Mouse (Mus musculus) midbrain, embryonic 14.5 days (tissue): ENCODE results near the gene Ostn. TPM values are rescaled to one million over a fixed set of nuclear protein-coding genes. Genes with fewer than 3 reads are reported as not detected.

Experiments used
- ATAC-seq: fragments of 200-750 bp; cut with Nextera tagmentation; 2 replicates; pipeline ENCODE4 v1.8.0; 2017; ENCODE audit warnings: moderate number of reproducible peaks, moderate library complexity; ENCODE audit not compliant: low FRiP score, low TSS enrichment
- DNase-seq: peaks from one replicate; pipeline ENCODE4 v3.0.0-alpha.2; 2015
- H3K27ac ChIP-seq: fragments of 300-500 bp; sonication (generic); replicated peaks from 2 replicates; pipeline ENCODE4 v1.5.1; 2014; ENCODE audit warnings: mild to moderate bottlenecking, low read depth, low read length, moderate library complexity
- H3K27me3 ChIP-seq: fragments of 300-500 bp; sonication (generic); 2 replicates; pipeline ENCODE4 v1.6.1; 2014; ENCODE audit warnings: low read length, control low read depth, mixed read lengths; ENCODE audit not compliant: control insufficient read depth, insufficient read depth
- H3K36me3 ChIP-seq: fragments of 300-500 bp; sonication (generic); 2 replicates; pipeline ENCODE4 v1.6.1; 2014; ENCODE audit warnings: low read length, control low read depth; ENCODE audit not compliant: control insufficient read depth, insufficient read depth
- H3K4me1 ChIP-seq: fragments of 300-500 bp; sonication (generic); 2 replicates; pipeline ENCODE4 v1.6.1; 2014; ENCODE audit warnings: mild to moderate bottlenecking, antibody characterized with exemption, low read length, control low read depth; ENCODE audit not compliant: control insufficient read depth, insufficient read depth
- H3K4me2 ChIP-seq: fragments of 300-500 bp; sonication (generic); 2 replicates; pipeline ENCODE4 v1.6.1; 2014; ENCODE audit warnings: mild to moderate bottlenecking, low read length, moderate library complexity
- H3K4me3 ChIP-seq: fragments of 300-500 bp; sonication (generic); replicated peaks from 2 replicates; pipeline ENCODE4 v1.5.1; 2014; ENCODE audit warnings: low read depth, low read length
- H3K9ac ChIP-seq: fragments of 300-500 bp; sonication (generic); replicated peaks from 2 replicates; pipeline ENCODE4 v1.6.1; 2014; ENCODE audit warnings: mild to moderate bottlenecking, low read length, moderate library complexity
- H3K9me3 ChIP-seq: fragments of 300-500 bp; sonication (generic); 2 replicates; pipeline ENCODE4 v1.6.1; 2016; ENCODE audit warnings: low read length, control low read depth, mixed read lengths; ENCODE audit not compliant: control insufficient read depth
- WGBS: fragments of 180-500 bp; shearing (Covaris S2); extraction: QIAGEN DNeasy Blood & Tissue Kit; methylation state at CpG from one replicate; pipeline ENCODE4 v1.1.7; 2014; 5-methylcytosine and 5-hydroxymethylcytosine counted together
- polyA plus RNA-seq: library from polyadenylated mRNA; unstranded; fragments of >200 nt; fragmentation: Nextera tagmentation; extraction: Ambion mirVana; gene quantifications from 2 replicates; pipeline ENCODE4 v1.2.1, GENCODE M21; 2014

The Ostn gene
- polyA plus RNA-seq, 1 experiment from 2014 or later: not detected

DNA sequence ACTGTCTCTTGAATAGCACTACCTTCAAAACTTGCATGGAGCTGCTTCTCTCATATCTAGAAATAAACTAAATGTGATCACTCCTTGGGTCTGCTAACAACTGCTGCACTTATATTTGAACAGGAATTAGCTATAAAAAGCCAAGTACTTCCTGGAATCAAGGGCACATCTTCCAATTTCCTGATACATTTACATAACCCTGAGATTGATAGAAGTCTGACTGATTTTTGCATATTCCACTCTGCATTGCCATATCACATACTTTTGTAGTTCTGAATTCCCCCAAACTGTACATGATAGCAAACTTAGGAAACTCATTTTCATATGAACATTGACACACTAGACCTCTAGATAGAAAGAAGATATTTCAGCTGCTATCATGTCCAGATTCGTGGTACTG is 41.1 kb downstream of the Ostn start:
- Histone ChIP-seq H3K9me3 (no peaks in the 10 kb centered on the region), H3K36me3 (no peaks in the 10 kb centered on the region), H3K27ac (no peak overlapping the region), H3K4me2 (no peak overlapping the region), H3K4me1 (no peaks in the 10 kb centered on the region), H3K9ac (no peak overlapping the region), H3K27me3 (no peaks in the 10 kb centered on the region), H3K4me3 (no peak overlapping the region)
- no peak for ATAC-seq
- DNase-seq: no peak
- 82% methylated on average over 1 of the region's 1 CpGs for WGBS

DNA sequence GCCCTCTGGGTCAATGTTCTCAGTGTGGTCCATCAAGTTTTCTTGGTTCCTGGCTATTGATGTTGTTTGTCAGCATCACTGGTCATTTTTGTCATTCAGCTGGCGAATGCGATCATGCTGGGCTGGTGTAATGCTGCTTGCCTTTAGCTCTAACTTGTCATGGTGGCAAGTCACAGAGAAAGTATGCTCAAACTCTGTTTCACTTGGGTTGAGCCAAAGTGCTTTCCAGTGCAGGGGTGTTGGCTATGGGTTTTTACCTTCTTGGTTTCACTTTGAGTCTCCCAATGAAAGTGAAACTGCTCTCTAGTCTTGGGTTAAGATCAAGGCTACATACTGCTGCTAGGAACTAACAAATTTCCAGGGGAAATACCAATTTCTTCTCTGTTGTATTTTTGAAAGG is 41.9 kb downstream of the Ostn start:
- no peak overlapping the region for H3K4me3 ChIP-seq
- H3K9me3 ChIP-seq: no peaks in the 10 kb centered on the region
- DNase-seq (no peak), ATAC-seq (no peak)
- no peaks in the 10 kb centered on the region for H3K36me3 ChIP-seq
- H3K4me1 ChIP-seq: no peaks in the 10 kb centered on the region
- H3K4me2 ChIP-seq: no peak overlapping the region
- H3K27ac ChIP-seq: no peak overlapping the region
- no peaks in the 10 kb centered on the region for H3K27me3 ChIP-seq
- 94% methylated on average over 2 of the region's 2 CpGs for WGBS
- no peak overlapping the region for H3K9ac ChIP-seq

DNA sequence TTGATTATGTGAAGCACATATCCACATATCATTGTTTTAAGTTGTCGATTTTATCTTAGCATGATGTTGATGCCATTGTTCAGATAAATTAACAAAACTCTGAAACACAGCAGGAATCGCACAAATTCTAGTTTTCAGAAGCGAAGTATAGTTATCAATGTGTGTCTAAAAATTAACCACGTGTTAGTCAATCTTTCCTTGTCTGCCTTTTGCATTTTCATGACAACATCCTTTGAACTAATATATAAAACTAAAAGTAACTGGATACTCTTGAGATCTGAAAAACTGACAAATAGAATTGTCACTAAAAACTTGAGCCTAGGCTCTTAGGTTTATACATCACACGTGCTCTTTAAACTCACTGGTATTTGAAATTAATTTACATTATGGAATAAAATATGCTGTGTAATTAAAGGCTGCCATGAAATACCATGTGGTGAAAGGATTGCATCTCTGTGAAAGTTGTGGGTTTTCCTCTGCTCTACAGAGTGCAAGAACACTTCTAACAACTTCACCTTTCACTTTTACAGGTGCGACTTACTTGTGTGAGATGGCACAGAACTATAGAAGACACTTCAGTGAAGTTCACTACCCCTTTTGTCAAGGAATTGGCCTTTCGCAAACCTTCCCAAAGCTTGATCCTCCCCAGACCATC is 42.7 kb downstream of the Ostn start:
- no peaks in the 10 kb centered on the region for H3K27me3 ChIP-seq
- 91% methylated on average over 7 of the region's 7 CpGs for WGBS
- no peak overlapping the region for H3K4me3 ChIP-seq
- no peak for ATAC-seq
- no peaks in the 10 kb centered on the region for H3K9me3 ChIP-seq
- no peak overlapping the region for H3K9ac ChIP-seq
- H3K36me3 ChIP-seq: no peaks in the 10 kb centered on the region
- H3K27ac ChIP-seq: no peak overlapping the region
- H3K4me1 ChIP-seq: no peaks in the 10 kb centered on the region
- DNase-seq: no peak
- no peak overlapping the region for H3K4me2 ChIP-seq

- Histone ChIP-seq H3K4me2 (no peak overlapping the region), H3K27ac (no peak overlapping the region), H3K4me1 (no peaks in the 10 kb centered on the region), H3K4me3 (no peak overlapping the region), H3K27me3 (no peaks in the 10 kb centered on the region), H3K36me3 (no peaks in the 10 kb centered on the region), H3K9ac (no peak overlapping the region), H3K9me3 (no peaks in the 10 kb centered on the region)
- 86% methylated on average over 2 of the region's 2 CpGs for WGBS
- DNase-seq (no peak), ATAC-seq (no peak)
Measured at GRCm38 (mm10) chr16:27354464-27354863, 47.2 kb downstream of the Ostn start.

- Histone ChIP-seq H3K9ac (no peak overlapping the region), H3K27ac (no peak overlapping the region), H3K27me3 (no peaks in the 10 kb centered on the region), H3K36me3 (no peaks in the 10 kb centered on the region), H3K4me2 (no peak overlapping the region), H3K4me3 (no peak overlapping the region), H3K4me1 (no peaks in the 10 kb centered on the region), H3K9me3 (no peaks in the 10 kb centered on the region)
- DNase-seq: no peak
- 97% methylated on average over 1 of the region's 1 CpGs for WGBS
- no peak for ATAC-seq
Measured at GRCm38 (mm10) chr16:27360059-27360458, 52.8 kb downstream of the Ostn start.

DNA sequence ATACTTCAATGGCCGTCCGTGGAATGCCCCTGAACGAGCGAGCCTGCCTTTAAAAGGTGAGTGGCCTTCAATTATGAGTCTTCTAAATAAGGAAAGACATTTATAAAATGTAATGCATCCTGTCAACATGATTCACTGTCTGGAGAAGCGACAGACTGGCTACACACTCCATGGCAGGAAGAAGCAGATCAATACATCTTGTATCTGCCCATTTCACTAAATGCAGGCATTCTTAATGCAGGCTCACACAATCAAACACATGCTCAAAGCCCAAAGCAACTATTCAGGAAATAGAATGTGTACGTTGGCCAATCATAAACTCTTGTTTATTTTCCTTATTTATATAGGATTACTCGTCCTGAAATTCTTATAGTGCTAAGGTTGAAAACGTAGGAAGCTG is 62.9 kb downstream of the Ostn start, which contains the start of gene Uts2b:
Uts2b (minus strand) TSS at position 49 of the 400 bp plus-strand sequence.
- 88% methylated on average over 8 of the region's 8 CpGs for WGBS
- no peaks in the 10 kb centered on the region for H3K27me3 ChIP-seq
- no peak for DNase-seq
- no peak within 1 kb of the TSS for H3K4me3 ChIP-seq
- no peaks in the 10 kb centered on the region for H3K4me1 ChIP-seq
- no peaks in the 10 kb centered on the region for H3K36me3 ChIP-seq
- no peak within 1 kb of the TSS for H3K27ac ChIP-seq
- ATAC-seq: no peak
- no peak within 1 kb of the TSS for H3K9ac ChIP-seq
- no peaks in the 10 kb centered on the region for H3K9me3 ChIP-seq
- H3K4me2 ChIP-seq: no peak within 1 kb of the TSS

DNA sequence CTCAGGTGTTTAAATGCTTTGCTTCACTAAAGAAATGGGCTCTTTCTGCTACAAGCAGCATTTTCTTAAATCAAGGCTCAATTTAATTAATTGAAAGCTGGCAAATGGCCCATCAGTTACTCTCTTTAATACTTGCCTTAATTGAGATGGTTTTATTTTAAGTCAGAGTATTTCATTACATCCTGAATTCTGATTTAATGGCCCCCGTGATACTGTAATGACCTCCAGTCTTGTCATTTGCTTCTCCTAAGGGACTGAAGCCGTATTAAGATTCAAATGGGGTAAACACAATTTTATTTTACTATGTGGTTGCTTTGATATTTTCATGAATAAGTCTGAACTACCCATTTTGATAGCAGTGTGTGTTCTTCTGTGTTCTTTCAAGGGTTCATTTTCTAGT is 63.4 kb downstream of the Ostn start:
- ATAC-seq: no peak
- DNase-seq: no peak
- H3K4me1 ChIP-seq: no peaks in the 10 kb centered on the region
- no peaks in the 10 kb centered on the region for H3K9me3 ChIP-seq
- no peak overlapping the region for H3K4me3 ChIP-seq
- no peak overlapping the region for H3K27ac ChIP-seq
- no peaks in the 10 kb centered on the region for H3K36me3 ChIP-seq
- 80% methylated on average over 2 of the region's 2 CpGs for WGBS
- H3K27me3 ChIP-seq: no peaks in the 10 kb centered on the region
- no peak overlapping the region for H3K4me2 ChIP-seq
- no peak overlapping the region for H3K9ac ChIP-seq

- no peaks in the 10 kb centered on the region for H3K9me3 ChIP-seq
- H3K4me3 ChIP-seq: no peak overlapping the region
- 86% methylated on average over 3 of the region's 3 CpGs for WGBS
- no peaks in the 10 kb centered on the region for H3K36me3 ChIP-seq
- no peaks in the 10 kb centered on the region for H3K4me1 ChIP-seq
- no peak overlapping the region for H3K9ac ChIP-seq
- no peak overlapping the region for H3K27ac ChIP-seq
- DNase-seq (no peak), ATAC-seq (no peak)
- no peak overlapping the region for H3K4me2 ChIP-seq
- no peaks in the 10 kb centered on the region for H3K27me3 ChIP-seq
Measured at GRCm38 (mm10) chr16:27374139-27374538, 66.8 kb downstream of the Ostn start.

DNA sequence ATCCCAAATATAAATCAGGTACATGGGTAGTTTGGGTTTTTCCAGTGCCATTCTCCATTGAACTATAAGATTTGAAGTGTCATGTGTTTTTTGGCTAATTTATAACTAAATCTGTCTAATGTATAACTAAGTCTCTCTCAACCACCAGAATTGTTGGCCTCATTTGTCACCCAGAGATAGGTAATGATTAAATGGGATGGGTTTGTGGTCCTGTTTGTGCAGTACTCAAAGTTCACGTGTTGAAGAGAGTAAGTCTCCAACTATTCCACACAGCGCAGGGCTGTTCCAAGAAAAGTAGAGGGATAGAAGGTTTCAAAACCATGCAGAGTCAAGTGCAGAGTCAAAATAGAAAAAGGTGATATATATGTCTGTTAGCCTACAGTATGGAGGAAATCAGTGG is 68.0 kb downstream of the Ostn start:
- Histone ChIP-seq H3K4me3 (no peak overlapping the region), H3K27ac (no peak overlapping the region), H3K4me2 (no peak overlapping the region), H3K36me3 (no peaks in the 10 kb centered on the region), H3K9ac (no peak overlapping the region), H3K4me1 (no peaks in the 10 kb centered on the region), H3K9me3 (no peaks in the 10 kb centered on the region), H3K27me3 (no peaks in the 10 kb centered on the region)
- WGBS: 96% methylated on average over 2 of the region's 2 CpGs
- ATAC-seq: no peak
- DNase-seq: no peak
